Mouse (Mus musculus) embryonic facial prominence, embryonic 11.5 days (tissue): ENCODE measurements around the gene Golga5. TPM values are rescaled to one million over a fixed set of nuclear protein-coding genes. Genes with fewer than 3 reads are reported as not detected.
A peak's percentile ranks its signal among the peaks of the same experiment; 100 is the strongest.

Experiments used
- ATAC-seq: fragments of 200-750 bp; cut with Nextera tagmentation; replicated peaks from 2 replicates; pipeline ENCODE4 v1.8.0; 2017; ENCODE audit warnings: low read depth; ENCODE audit not compliant: insufficient number of reproducible peaks, low FRiP score, low TSS enrichment
- DNase-seq: peaks from one replicate; pipeline ENCODE4 v3.0.0-alpha.2; 2015; ENCODE audit warnings: low spot score
- H3K27ac ChIP-seq: fragments of 300-500 bp; sonication (generic); replicated peaks from 2 replicates; pipeline ENCODE4 v1.5.1; 2014; ENCODE audit warnings: mild to moderate bottlenecking, low read depth, low read length, control low read depth
- H3K27me3 ChIP-seq: fragments of 300-500 bp; sonication (generic); 2 replicates; pipeline ENCODE4 v1.6.1; 2014; ENCODE audit warnings: mild to moderate bottlenecking, low read length, moderate library complexity, mixed read lengths; ENCODE audit not compliant: control insufficient read depth, insufficient read depth
- H3K36me3 ChIP-seq: fragments of 300-500 bp; sonication (generic); replicated peaks from 2 replicates; pipeline ENCODE4 v1.6.1; 2014; ENCODE audit warnings: low read depth, mild to moderate bottlenecking, low read length, moderate library complexity, mixed read lengths; ENCODE audit not compliant: control insufficient read depth, insufficient read depth
- H3K4me1 ChIP-seq: fragments of 300-500 bp; sonication (generic); 2 replicates; pipeline ENCODE4 v1.6.1; 2014; ENCODE audit warnings: low read length, mixed read lengths; ENCODE audit not compliant: control insufficient read depth, insufficient read depth
- H3K4me2 ChIP-seq: fragments of 300-500 bp; sonication (generic); 2 replicates; pipeline ENCODE4 v1.6.1; 2014; ENCODE audit warnings: low read depth, mild to moderate bottlenecking, control low read depth, low read length, moderate library complexity
- H3K4me3 ChIP-seq: fragments of 300-500 bp; sonication (generic); 2 replicates; pipeline ENCODE4 v1.5.1; 2014; ENCODE audit warnings: low read depth, low read length, control low read depth
- H3K9ac ChIP-seq: fragments of 300-500 bp; sonication (generic); replicated peaks from 2 replicates; pipeline ENCODE4 v1.6.1; 2014; ENCODE audit warnings: mild to moderate bottlenecking, control low read depth, low read length
- H3K9me3 ChIP-seq: fragments of 300-500 bp; sonication (generic); replicated peaks from 2 replicates; pipeline ENCODE4 v1.6.1; 2016; ENCODE audit warnings: mild to moderate bottlenecking, low read length, inconsistent platforms, mixed read lengths; ENCODE audit not compliant: control insufficient read depth
- WGBS: fragments of 180-500 bp; shearing (Covaris S2); extraction: QIAGEN DNeasy Blood & Tissue Kit; methylation state at CpG from one replicate; pipeline ENCODE4 v1.1.7; 2014; 5-methylcytosine and 5-hydroxymethylcytosine counted together
- polyA plus RNA-seq: library from polyadenylated mRNA; unstranded; fragments of >200 nt; fragmentation: Nextera tagmentation; extraction: Ambion mirVana; gene quantifications from 2 replicates; pipeline ENCODE4 v1.2.1, GENCODE M21; 2014

Golga5 gene
- polyA plus RNA-seq, 1 experiment from 2014 or later: 38.3 TPM

- no peak overlapping the region for H3K9ac ChIP-seq
- whole genome bisulfite sequencing: 72% methylated on average over 4 of the region's 4 CpGs
Measured at GRCm38 (mm10) chr12:102425048-102425578, 43.8 kb upstream of the Golga5 start.

GRCm38 (mm10) chr12:102426285-102426684 lies 42.6 kb upstream of the Golga5 start:
- Histone ChIP-seq H3K4me3 (no peak overlapping the region), H3K9ac (no peak overlapping the region), H3K4me1 (no peaks in the 10 kb centered on the region), H3K27me3 (no peaks in the 10 kb centered on the region), H3K27ac (no peak overlapping the region), H3K36me3 (no peaks in the 10 kb centered on the region), H3K4me2 (no peak overlapping the region), H3K9me3 (no peaks in the 10 kb centered on the region)
- WGBS: 93% methylated on average over 7 of the region's 7 CpGs
- DNase-seq (no peak), ATAC-seq (no peak)

More at GRCm38 (mm10) chr12:102425048-102425578, 43.8 kb upstream of the Golga5 start:
- no peaks in the 10 kb centered on the region for H3K27me3 ChIP-seq
- no peaks in the 10 kb centered on the region for H3K36me3 ChIP-seq
- H3K4me3 ChIP-seq: no peak overlapping the region
- H3K27ac ChIP-seq: no peak overlapping the region
- H3K4me2 ChIP-seq: no peak overlapping the region
- DNase-seq: peak; percentile 28
- 0 out of 2 replicates have a peak, but pooled peaks have one; percentile 72 for ATAC-seq
- no peaks in the 10 kb centered on the region for H3K4me1 ChIP-seq
- no peaks in the 10 kb centered on the region for H3K9me3 ChIP-seq

- H3K9me3 ChIP-seq: no peaks in the 10 kb centered on the region
- 89% methylated on average over 5 of the region's 5 CpGs for WGBS
- DNase-seq (no peak), ATAC-seq (no peak)
- H3K4me3 ChIP-seq: no peak overlapping the region
- no peak overlapping the region for H3K9ac ChIP-seq
- no peaks in the 10 kb centered on the region for H3K4me1 ChIP-seq
- H3K27me3 ChIP-seq: no peaks in the 10 kb centered on the region
- no peak overlapping the region for H3K4me2 ChIP-seq
- H3K36me3 ChIP-seq: no peaks in the 10 kb centered on the region
- H3K27ac ChIP-seq: no peak overlapping the region
Measured at GRCm38 (mm10) chr12:102429656-102430055, 39.3 kb upstream of the Golga5 start.

- Histone ChIP-seq H3K9me3 (no peaks in the 10 kb centered on the region), H3K27ac (no peak overlapping the region), H3K4me1 (no peaks in the 10 kb centered on the region), H3K36me3 (no peaks in the 10 kb centered on the region), H3K4me2 (no peak overlapping the region), H3K4me3 (no peak overlapping the region), H3K9ac (no peak overlapping the region), H3K27me3 (no peaks in the 10 kb centered on the region)
- 82% methylated on average over 4 of the region's 4 CpGs for WGBS
- ATAC-seq (no peak), DNase-seq (no peak)
Measured at GRCm38 (mm10) chr12:102430228-102430627, 38.7 kb upstream of the Golga5 start.

- Histone ChIP-seq H3K9me3 (no peaks in the 10 kb centered on the region), H3K4me2 (no peak overlapping the region), H3K4me3 (no peak overlapping the region), H3K9ac (no peak overlapping the region), H3K4me1 (no peaks in the 10 kb centered on the region), H3K36me3 (no peaks in the 10 kb centered on the region), H3K27me3 (no peaks in the 10 kb centered on the region), H3K27ac (no peak overlapping the region)
- DNase-seq: no peak
- ATAC-seq: no peak
- WGBS: 81% methylated on average over 12 of the region's 12 CpGs
Measured at GRCm38 (mm10) chr12:102432238-102432637, 36.7 kb upstream of the Golga5 start.

- H3K4me2 ChIP-seq: no peak overlapping the region
- no peak overlapping the region for H3K9ac ChIP-seq
- H3K4me1 ChIP-seq: peaks cover 3% of the 10 kb centered on the region; the same call in 1 of the 2 replicates
- H3K27ac ChIP-seq: no peak overlapping the region
- ATAC-seq (no peak), DNase-seq (no peak)
- WGBS: 88% methylated on average over 4 of the region's 4 CpGs
- H3K36me3 ChIP-seq: no peaks in the 10 kb centered on the region
- H3K9me3 ChIP-seq: no peaks in the 10 kb centered on the region
- H3K4me3 ChIP-seq: no peak overlapping the region
- H3K27me3 ChIP-seq: no peaks in the 10 kb centered on the region
Measured at GRCm38 (mm10) chr12:102434107-102434506, 34.8 kb upstream of the Golga5 start.

GRCm38 (mm10) chr12:102436939-102437526 lies 31.9 kb upstream of the Golga5 start:
- Histone ChIP-seq H3K9ac (no peak overlapping the region; the same call in 1 of the 2 replicates), H3K4me2 (no peak overlapping the region)
- WGBS: 60% methylated on average over 10 of the region's 10 CpGs

GRCm38 (mm10) chr12:102437952-102438351 lies 31.0 kb upstream of the Golga5 start:
- ATAC-seq: no peak
- Histone ChIP-seq H3K4me1 (peaks cover 3% of the 10 kb centered on the region; the same call in 1 of the 2 replicates), H3K9me3 (no peaks in the 10 kb centered on the region), H3K36me3 (no peaks in the 10 kb centered on the region), H3K4me2 (no peak overlapping the region; the same call in 1 of the 2 replicates), H3K27ac (no peak overlapping the region), H3K27me3 (no peaks in the 10 kb centered on the region), H3K4me3 (no peak overlapping the region), H3K9ac (no peak overlapping the region)
- no peak for DNase-seq
- WGBS: 67% methylated on average over 5 of the region's 5 CpGs

More at GRCm38 (mm10) chr12:102436939-102437526, 31.9 kb upstream of the Golga5 start:
- no peak overlapping the region for H3K4me3 ChIP-seq
- DNase-seq (no peak), ATAC-seq (no peak)
- no peaks in the 10 kb centered on the region for H3K27me3 ChIP-seq
- no peaks in the 10 kb centered on the region for H3K36me3 ChIP-seq
- H3K27ac ChIP-seq: no peak overlapping the region
- H3K4me1 ChIP-seq: peaks cover 3% of the 10 kb centered on the region; the same call in 1 of the 2 replicates
- H3K9me3 ChIP-seq: no peaks in the 10 kb centered on the region
